Mouse (Mus musculus): Measurements from ENCODE around the gene Psen2. TPM values are rescaled to one million over a fixed set of nuclear protein-coding genes. Genes with fewer than 3 reads are reported as not detected.

The Psen2 gene
- polyA plus RNA-seq, 1 experiment from 2014 or later, result 20.7 TPM

DNA sequence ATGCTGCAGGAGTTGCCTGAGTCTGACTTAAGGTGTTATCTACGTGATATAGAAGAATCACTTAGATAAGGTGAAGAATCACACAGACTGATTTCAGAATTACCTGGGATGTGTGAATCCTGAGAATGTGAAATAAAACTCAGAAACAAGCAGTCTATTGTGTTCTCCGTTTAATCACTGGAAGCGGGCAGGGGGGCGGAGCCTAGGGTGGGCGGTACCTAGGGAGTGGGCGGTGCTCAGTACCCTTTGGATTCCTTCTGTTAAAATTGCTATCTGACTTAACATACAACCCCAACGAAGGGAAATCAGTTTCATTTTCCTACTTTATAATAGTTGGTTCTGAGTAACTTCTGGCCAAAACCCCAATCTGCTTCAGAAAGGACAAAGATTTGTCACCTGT, 2.2 kb upstream of the Psen2 start:
- WGBS, result 16% methylated on average over 7 of the region's 7 CpGs
- Histone ChIP-seq H3K4me3 (replicated peaks; ENCODE audit: low read length) (no peak overlapping the region; the same call in 1 of the 2 replicates), H3K9ac (ENCODE audit: low read length) (no peak overlapping the region)

DNA sequence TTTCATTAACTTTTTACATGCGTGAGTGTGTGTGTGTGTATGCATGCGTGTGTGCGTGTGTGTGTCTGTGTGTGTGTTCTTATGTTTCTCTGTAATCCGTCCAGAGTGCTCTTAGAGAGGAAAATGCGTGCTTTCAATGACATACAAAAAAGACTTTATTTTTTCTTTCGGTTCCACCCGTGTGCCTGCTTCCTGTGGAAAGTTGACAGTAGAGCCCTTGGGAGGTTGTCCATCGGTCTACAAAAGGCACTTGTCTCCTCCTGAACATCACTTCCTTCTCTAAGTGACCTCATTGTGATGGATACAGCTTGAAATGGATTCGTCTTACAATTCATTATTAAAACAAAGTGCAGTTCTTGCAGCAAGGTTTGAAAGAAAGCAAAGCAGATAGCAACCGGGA, 1.6 kb upstream of the Psen2 start:
- Histone ChIP-seq H3K4me2 (ENCODE audit: low read depth, low read length) (peak overlapping the region; percentile 26), H3K9me3 (replicated peaks; ENCODE audit: control insufficient read depth, low read length) (no peaks in the 10 kb centered on the region), H3K9ac (ENCODE audit: low read length) (no peak overlapping the region), H3K36me3 (ENCODE audit: control insufficient read depth, insufficient read depth, low read length) (no peaks in the 10 kb centered on the region), H3K27ac (ENCODE audit: low read length) (no peak overlapping the region), H3K27me3 (ENCODE audit: control insufficient read depth, insufficient read depth, low read length) (no peaks in the 10 kb centered on the region), H3K4me1 (ENCODE audit: control insufficient read depth, insufficient read depth, low read length) (no peaks in the 10 kb centered on the region; the same call in 1 of the 2 replicates), H3K4me3 (replicated peaks; ENCODE audit: low read length) (no peak overlapping the region)
- 53% methylated on average over 10 of the region's 10 CpGs for WGBS
- ATAC-seq (ENCODE audit: insufficient read depth, low FRiP score), result no peak

More for the DNA sequence above, 2.2 kb upstream of the Psen2 start:
- H3K27ac ChIP-seq (ENCODE audit: low read length), result no peak overlapping the region
- ATAC-seq (ENCODE audit: insufficient read depth, low FRiP score), result no peak
- H3K27me3 ChIP-seq (ENCODE audit: control insufficient read depth, insufficient read depth, low read length), result no peaks in the 10 kb centered on the region
- no peaks in the 10 kb centered on the region; the same call in 1 of the 2 replicates for H3K4me1 ChIP-seq (ENCODE audit: control insufficient read depth, insufficient read depth, low read length)
- H3K4me2 ChIP-seq (ENCODE audit: low read depth, low read length), result peak overlapping the region; percentile 26; the same call in 1 of the 2 replicates
- H3K36me3 ChIP-seq (ENCODE audit: control insufficient read depth, insufficient read depth, low read length), result no peaks in the 10 kb centered on the region
- H3K9me3 ChIP-seq (replicated peaks; ENCODE audit: control insufficient read depth, low read length), result no peaks in the 10 kb centered on the region

GRCm38 (mm10) chr1:180264389-180264788, 1.2 kb upstream of the Psen2 start:
- no peak for ATAC-seq (ENCODE audit: insufficient read depth, low FRiP score)
- Histone ChIP-seq H3K9me3 (replicated peaks; ENCODE audit: control insufficient read depth, low read length) (no peaks in the 10 kb centered on the region), H3K27ac (ENCODE audit: low read length) (no peak overlapping the region), H3K4me2 (ENCODE audit: low read depth, low read length) (no peak overlapping the region), H3K4me3 (replicated peaks; ENCODE audit: low read length) (no peak overlapping the region), H3K9ac (ENCODE audit: low read length) (no peak overlapping the region), H3K36me3 (ENCODE audit: control insufficient read depth, insufficient read depth, low read length) (no peaks in the 10 kb centered on the region), H3K27me3 (ENCODE audit: control insufficient read depth, insufficient read depth, low read length) (no peaks in the 10 kb centered on the region), H3K4me1 (ENCODE audit: control insufficient read depth, insufficient read depth, low read length) (no peaks in the 10 kb centered on the region; the same call in 1 of the 2 replicates)
- WGBS, result 65% methylated on average over 6 of the region's 6 CpGs

DNA sequence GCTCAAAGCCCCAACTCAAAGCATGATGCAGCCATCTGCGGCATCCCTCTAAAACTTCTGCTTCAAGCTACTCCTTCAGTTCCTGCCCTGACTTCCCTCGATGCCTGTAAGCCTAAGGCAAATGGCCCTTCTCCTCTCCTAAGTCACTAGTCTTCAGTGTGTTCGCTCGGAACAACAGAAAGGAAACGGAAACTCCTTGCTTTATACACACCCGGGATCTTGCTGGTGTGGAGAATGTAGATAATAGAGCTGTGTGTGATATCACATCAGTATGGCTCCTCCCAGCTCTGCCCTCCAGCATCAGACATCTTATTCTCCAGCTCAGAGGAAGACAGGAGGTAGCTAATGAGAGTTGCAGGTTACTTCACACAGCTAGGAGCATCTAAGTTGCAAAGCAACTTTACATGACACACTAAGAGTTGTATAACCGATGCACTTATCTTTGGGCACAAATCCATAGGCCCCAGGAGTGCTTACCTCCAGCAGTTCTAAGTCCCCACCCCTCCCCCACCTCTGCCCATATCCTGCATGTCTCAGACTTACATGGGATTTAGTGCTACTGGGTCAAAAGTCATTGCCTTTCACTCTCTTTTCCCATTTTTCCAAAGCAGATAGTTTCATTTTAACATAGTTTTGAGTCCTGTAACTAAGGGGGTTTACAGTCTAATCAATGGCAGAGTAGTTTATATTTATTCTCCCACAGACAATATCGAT, 1.2 kb downstream of the Psen2 start:
- no peaks in the 10 kb centered on the region for H3K27me3 ChIP-seq (ENCODE audit: control insufficient read depth, insufficient read depth, low read length)
- no peaks in the 10 kb centered on the region for H3K36me3 ChIP-seq (ENCODE audit: control insufficient read depth, insufficient read depth, low read length)
- no peak overlapping the region for H3K4me3 ChIP-seq (replicated peaks; ENCODE audit: low read length)
- H3K4me2 ChIP-seq (ENCODE audit: low read depth, low read length), result no peak overlapping the region
- no peak overlapping the region for H3K27ac ChIP-seq (ENCODE audit: low read length)
- WGBS, result 61% methylated on average over 8 of the region's 8 CpGs
- no peak overlapping the region for H3K9ac ChIP-seq (ENCODE audit: low read length)
- H3K9me3 ChIP-seq (replicated peaks; ENCODE audit: control insufficient read depth, low read length), result no peaks in the 10 kb centered on the region
- no peaks in the 10 kb centered on the region; the same call in 1 of the 2 replicates for H3K4me1 ChIP-seq (ENCODE audit: control insufficient read depth, insufficient read depth, low read length)
- no peak for ATAC-seq (ENCODE audit: insufficient read depth, low FRiP score)

DNA sequence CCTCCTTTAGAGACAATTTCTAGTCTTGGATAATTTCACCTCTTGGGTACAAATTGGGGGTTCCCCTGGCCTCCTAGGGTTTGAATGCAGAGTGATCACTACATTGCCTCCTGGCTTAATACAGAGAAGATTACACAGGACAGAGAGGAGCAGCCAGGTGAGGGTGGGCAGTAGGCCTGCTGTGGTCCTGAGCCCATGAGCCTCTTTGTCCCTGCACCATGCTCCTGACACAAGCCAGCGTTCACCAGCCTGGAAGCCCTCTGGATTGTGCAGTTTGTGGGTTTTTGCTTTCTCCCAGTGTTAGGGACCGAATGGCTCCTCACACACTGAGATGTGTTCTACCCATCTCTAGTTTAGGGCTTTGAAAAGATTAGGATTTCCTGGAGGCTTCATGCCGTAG, 1.8 kb downstream of the Psen2 start:
- Histone ChIP-seq H3K9me3 (replicated peaks; ENCODE audit: control insufficient read depth, low read length) (no peaks in the 10 kb centered on the region), H3K9ac (ENCODE audit: low read length) (no peak overlapping the region), H3K36me3 (ENCODE audit: control insufficient read depth, insufficient read depth, low read length) (no peaks in the 10 kb centered on the region), H3K4me1 (ENCODE audit: control insufficient read depth, insufficient read depth, low read length) (no peaks in the 10 kb centered on the region; the same call in 1 of the 2 replicates), H3K27me3 (ENCODE audit: control insufficient read depth, insufficient read depth, low read length) (no peaks in the 10 kb centered on the region), H3K4me3 (replicated peaks; ENCODE audit: low read length) (no peak overlapping the region), H3K27ac (ENCODE audit: low read length) (no peak overlapping the region), H3K4me2 (ENCODE audit: low read depth, low read length) (no peak overlapping the region)
- 85% methylated on average over 3 of the region's 3 CpGs for WGBS
- ATAC-seq (ENCODE audit: insufficient read depth, low FRiP score), result no peak

GRCm38 (mm10) chr1:180260886-180261285, 2.4 kb downstream of the Psen2 start:
- no peak for ATAC-seq (ENCODE audit: insufficient read depth, low FRiP score)
- H3K27ac ChIP-seq (ENCODE audit: low read length), result no peak overlapping the region
- no peaks in the 10 kb centered on the region for H3K36me3 ChIP-seq (ENCODE audit: control insufficient read depth, insufficient read depth, low read length)
- H3K4me2 ChIP-seq (ENCODE audit: low read depth, low read length), result no peak overlapping the region
- H3K27me3 ChIP-seq (ENCODE audit: control insufficient read depth, insufficient read depth, low read length), result no peaks in the 10 kb centered on the region
- 54% methylated on average over 2 of the region's 2 CpGs for WGBS
- H3K4me3 ChIP-seq (replicated peaks; ENCODE audit: low read length), result no peak overlapping the region
- no peaks in the 10 kb centered on the region for H3K9me3 ChIP-seq (replicated peaks; ENCODE audit: control insufficient read depth, low read length)
- H3K9ac ChIP-seq (ENCODE audit: low read length), result no peak overlapping the region
- H3K4me1 ChIP-seq (ENCODE audit: control insufficient read depth, insufficient read depth, low read length), result no peaks in the 10 kb centered on the region; the same call in 1 of the 2 replicates

DNA sequence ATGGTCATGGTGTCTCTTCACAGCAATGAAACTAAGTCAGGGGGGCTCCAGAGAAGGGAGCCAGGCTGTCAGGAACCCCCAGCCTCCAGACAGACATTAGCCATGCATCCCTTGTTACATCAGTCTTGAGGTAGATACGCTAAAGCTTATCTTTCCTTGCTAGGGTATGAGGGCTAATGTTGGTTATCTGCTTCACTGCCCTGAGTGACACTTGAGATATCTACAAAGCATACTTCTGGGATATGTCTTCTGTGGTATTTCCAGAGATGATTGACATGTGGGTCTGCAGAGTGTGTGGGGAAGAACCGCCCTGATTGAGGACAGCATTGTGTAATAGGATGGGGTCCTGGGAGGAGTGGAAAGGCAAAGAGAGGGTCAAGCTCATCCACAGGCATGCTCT, 3.5 kb downstream of the Psen2 start:
- WGBS, result 72% methylated on average over 2 of the region's 2 CpGs
- H3K9me3 ChIP-seq (replicated peaks; ENCODE audit: control insufficient read depth, low read length), result no peaks in the 10 kb centered on the region
- no peak for ATAC-seq (ENCODE audit: insufficient read depth, low FRiP score)

DNA sequence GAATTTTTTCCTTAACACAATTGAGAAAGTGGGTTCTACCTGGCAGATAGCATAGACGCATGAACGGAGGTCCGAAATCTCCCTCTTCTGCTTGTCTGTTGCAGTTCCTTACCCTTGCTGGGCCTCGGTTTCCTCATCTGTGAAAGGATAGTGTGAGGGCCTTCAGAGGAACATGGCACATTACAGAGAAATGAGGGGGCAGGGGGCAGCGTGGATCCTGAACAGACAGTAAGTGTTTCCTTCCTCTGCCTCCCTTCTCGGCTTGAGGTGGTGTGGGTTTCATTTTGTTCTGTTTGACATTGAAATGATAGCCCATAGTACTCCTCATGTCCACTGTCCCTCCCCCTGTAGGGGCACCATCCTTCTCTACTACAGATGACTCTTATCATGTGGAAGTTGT, 5.8 kb downstream of the Psen2 start:
- H3K27ac ChIP-seq (ENCODE audit: low read length), result no peak overlapping the region
- H3K27me3 ChIP-seq (ENCODE audit: control insufficient read depth, insufficient read depth, low read length), result no peaks in the 10 kb centered on the region
- no peak overlapping the region for H3K4me3 ChIP-seq (replicated peaks; ENCODE audit: low read length)
- no peaks in the 10 kb centered on the region for H3K9me3 ChIP-seq (replicated peaks; ENCODE audit: control insufficient read depth, low read length)
- H3K4me1 ChIP-seq (ENCODE audit: control insufficient read depth, insufficient read depth, low read length), result peaks cover 12% of the 10 kb centered on the region; the same call in 1 of the 2 replicates
- no peak overlapping the region for H3K9ac ChIP-seq (ENCODE audit: low read length)
- no peaks in the 10 kb centered on the region for H3K36me3 ChIP-seq (ENCODE audit: control insufficient read depth, insufficient read depth, low read length)
- WGBS, result 85% methylated on average over 6 of the region's 6 CpGs
- ATAC-seq (ENCODE audit: insufficient read depth, low FRiP score), result no peak
- H3K4me2 ChIP-seq (ENCODE audit: low read depth, low read length), result no peak overlapping the region

More for the DNA sequence above, 3.5 kb downstream of the Psen2 start:
- Histone ChIP-seq H3K27ac (ENCODE audit: low read length) (no peak overlapping the region), H3K36me3 (ENCODE audit: control insufficient read depth, insufficient read depth, low read length) (no peaks in the 10 kb centered on the region), H3K4me1 (ENCODE audit: control insufficient read depth, insufficient read depth, low read length) (peaks cover 11% of the 10 kb centered on the region), H3K4me2 (ENCODE audit: low read depth, low read length) (no peak overlapping the region), H3K4me3 (replicated peaks; ENCODE audit: low read length) (no peak overlapping the region), H3K27me3 (ENCODE audit: control insufficient read depth, insufficient read depth, low read length) (no peaks in the 10 kb centered on the region), H3K9ac (ENCODE audit: low read length) (no peak overlapping the region)

DNA sequence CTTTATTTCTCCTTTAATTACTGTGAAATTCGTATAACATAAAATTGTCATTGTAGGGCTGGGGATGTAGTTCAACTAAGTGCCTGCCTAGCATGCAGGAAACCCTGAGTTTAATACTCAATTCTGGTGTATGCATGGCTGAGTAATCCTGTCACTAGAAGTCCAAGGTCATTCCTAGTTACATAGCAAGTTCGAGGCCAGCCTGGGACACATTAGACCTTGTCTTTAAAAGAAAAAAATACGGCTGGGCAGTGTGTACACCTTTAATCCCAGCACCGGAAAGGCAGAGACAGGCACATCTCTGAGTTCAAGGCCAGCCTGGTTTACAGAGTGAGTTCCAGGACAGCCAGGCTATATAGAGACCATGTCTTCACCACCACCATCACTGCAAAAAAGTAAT, 6.4 kb downstream of the Psen2 start:
- Histone ChIP-seq H3K27ac (ENCODE audit: low read length) (peak overlapping the region; percentile 77; the same call in 1 of the 2 replicates), H3K4me1 (ENCODE audit: control insufficient read depth, insufficient read depth, low read length) (peaks cover 12% of the 10 kb centered on the region; the same call in 1 of the 2 replicates), H3K4me2 (ENCODE audit: low read depth, low read length) (peak overlapping the region; percentile 96), H3K27me3 (ENCODE audit: control insufficient read depth, insufficient read depth, low read length) (no peaks in the 10 kb centered on the region), H3K9me3 (replicated peaks; ENCODE audit: control insufficient read depth, low read length) (no peaks in the 10 kb centered on the region), H3K36me3 (ENCODE audit: control insufficient read depth, insufficient read depth, low read length) (no peaks in the 10 kb centered on the region), H3K4me3 (replicated peaks; ENCODE audit: low read length) (peak overlapping the region; percentile 91), H3K9ac (ENCODE audit: low read length) (peak overlapping the region; percentile 63)
- ATAC-seq (ENCODE audit: insufficient read depth, low FRiP score), result no peak
- WGBS, result 54% methylated on average over 4 of the region's 4 CpGs
